In genomic region chr9:40479333-40479732, GRCm38 (mm10) we compare ENCODE assay signal across 8 mouse cellular contexts. TPM values are rescaled to one million over a fixed set of nuclear protein-coding genes. Genes with fewer than 3 reads are reported as not detected.
DNase-seq lines count a peak whose midpoint lies in the region; ATAC-seq lines count a peak whose summit lies in the region.
"Had no signal": no experiment of that assay in that cellular context is flagged by ENCODE, and none has a peak within 500 bp of the region (broad histone marks: within the 10 kb centered on the region; RNA-seq: fewer than 3 reads in every experiment).

No protein-coding gene starts in this region.

- no peaks in the 10 kb centered on the region for H3K36me3 ChIP-seq in heart, embryonic 15.5 days
- H3K36me3 ChIP-seq in liver, embryonic 11.5 days (ENCODE audit: control insufficient read depth, insufficient read depth, low read length): no peaks in the 10 kb centered on the region
- H3K36me3 ChIP-seq: neural tube, embryonic 12.5 days had no signal

- DNase-seq in urinary bladder, postnatal 25 days (ENCODE audit: low spot score): peak; percentile 35
- DNase-seq in urinary bladder, adult 2 months (ENCODE audit: low spot score): no peak
- DNase-seq in adrenal gland, postnatal 14 days: peak; percentile 84
- DNase-seq in liver, embryonic 11.5 days (ENCODE audit: low spot score): no peak
- DNase-seq in spleen, adult 12 weeks (ENCODE audit: low spot score): peak; percentile 25
- DNase-seq in frontal cortex, postnatal 36 days (ENCODE audit: low spot score in 2 of 2): no peak

- H3K4me1 ChIP-seq in heart, embryonic 15.5 days (replicated peaks): peaks cover 15% of the 10 kb centered on the region
- no peaks in the 10 kb centered on the region for H3K4me1 ChIP-seq in liver, embryonic 11.5 days (replicated peaks; ENCODE audit: control insufficient read depth, insufficient read depth, low read length)
- H3K4me1 ChIP-seq: neural tube, embryonic 12.5 days had no signal

- 0 out of 2 replicates have a peak overlapping the region, but pooled peaks have one; percentile 67 for H3K27ac ChIP-seq in heart, embryonic 15.5 days
- H3K27ac ChIP-seq in liver, embryonic 11.5 days (ENCODE audit: low read depth, low read length): no peak overlapping the region
- H3K27ac ChIP-seq: neural tube, embryonic 12.5 days had no signal

- no peaks in the 10 kb centered on the region for H3K9me3 ChIP-seq in heart, embryonic 15.5 days (replicated peaks)
- H3K9me3 ChIP-seq in liver, embryonic 11.5 days (ENCODE audit: control insufficient read depth, low read length): no peaks in the 10 kb centered on the region
- H3K9me3 ChIP-seq: neural tube, embryonic 12.5 days had no signal

- no peak for ATAC-seq in heart, embryonic 15.5 days (replicated peaks; ENCODE audit: insufficient number of reproducible peaks, insufficient read depth, low FRiP score, low read depth)
- peak; percentile 53; the same call in 1 of the 2 replicates for ATAC-seq in liver, embryonic 11.5 days (replicated peaks; ENCODE audit: low FRiP score)

- H3K27me3 ChIP-seq in heart, embryonic 15.5 days: no peaks in the 10 kb centered on the region
- no peaks in the 10 kb centered on the region for H3K27me3 ChIP-seq in liver, embryonic 11.5 days (replicated peaks; ENCODE audit: control insufficient read depth, insufficient read depth, low read length)
- H3K27me3 ChIP-seq: neural tube, embryonic 12.5 days had no signal

- H3K4me3 ChIP-seq in heart, embryonic 15.5 days: no peak overlapping the region
- no peak overlapping the region for H3K4me3 ChIP-seq in liver, embryonic 11.5 days (ENCODE audit: low read depth, low read length)
- H3K4me3 ChIP-seq: neural tube, embryonic 12.5 days had no signal

- no peak overlapping the region for H3K4me2 ChIP-seq in heart, embryonic 15.5 days
- H3K4me2 ChIP-seq in liver, embryonic 11.5 days: no peak overlapping the region
- H3K4me2 ChIP-seq: neural tube, embryonic 12.5 days had no signal

- 36% methylated on average over 4 of the region's 4 CpGs for WGBS in heart, embryonic 15.5 days
- 41% methylated on average over 4 of the region's 4 CpGs for WGBS in liver, embryonic 11.5 days

- H3K9ac ChIP-seq in heart, embryonic 15.5 days: no peak overlapping the region
- no peak overlapping the region for H3K9ac ChIP-seq in liver, embryonic 11.5 days (ENCODE audit: low read depth, low read length)
- H3K9ac ChIP-seq: neural tube, embryonic 12.5 days had no signal

RNA-seq across cellular contexts. Expression of gene Gramd1b, which starts 51.9 kb away (rescaled TPM):
- polyA plus RNA-seq in urinary bladder, adult 2 months (2012; rRNA removed): 5.9 and 7.2 TPM in 2 replicates
- 452 and 489 TPM in 2 replicates for total RNA-seq in adrenal gland, postnatal 14 days (2021)
- polyA plus RNA-seq in heart, embryonic 15.5 days (2015; fragmentation: Nextera tagmentation; extraction: Ambion mirVana): 5.7 TPM in 2 replicates
- 2.1 and 2.7 TPM in 2 replicates for polyA plus RNA-seq in liver, embryonic 11.5 days (2014; fragmentation: Nextera tagmentation; extraction: Ambion mirVana)

Comparison
In these comparisons a context has a peak if more than half of its experiments do, and no peak if none do; other contexts are left out.
1. DNase-seq: peak in urinary bladder, postnatal 25 days (single experiment), adrenal gland, postnatal 14 days (single experiment) and spleen, adult 12 weeks (single experiment); none in urinary bladder, adult 2 months (single experiment), liver, embryonic 11.5 days (single experiment) and frontal cortex, postnatal 36 days (0 of 2).